Mouse (Mus musculus) kidney, postnatal 25 days (tissue): Measurements from ENCODE around the gene R3hdm2.

Source experiments
- DNase-seq, 2 experiments: peaks; one replicate each; pipeline ENCODE4 v3.0.0; 2021; ENCODE audit warnings: mixed read lengths in 2 of 2

The R3hdm2 gene

GRCm38 (mm10) chr10:127353909-127354895 lies 25.9 kb upstream of the R3hdm2 start, which contains the start of gene Inhbe:
Gene Inhbe, minus strand, starts transcription at chr10:127354411.
- DNase-seq = peak in 1 of 2 experiments; percentile 23

GRCm38 (mm10) chr10:127355336-127355735 lies 24.8 kb upstream of the R3hdm2 start:
- no peak for DNase-seq

GRCm38 (mm10) chr10:127360714-127361113 lies 19.4 kb upstream of the R3hdm2 start:
- no peak for DNase-seq

- DNase-seq = no peak
Observed at GRCm38 (mm10) chr10:127367116-127367515, 13.0 kb upstream of the R3hdm2 start.

GRCm38 (mm10) chr10:127368273-127368672 lies 11.9 kb upstream of the R3hdm2 start:
- DNase-seq = no peak

GRCm38 (mm10) chr10:127369834-127370820 lies 10.0 kb upstream of the R3hdm2 start, which contains the start of gene Inhbc:
Gene Inhbc, minus strand, starts transcription at chr10:127370431.
- DNase-seq = no peak

GRCm38 (mm10) chr10:127371023-127371422 lies 9.1 kb upstream of the R3hdm2 start:
- no peak for DNase-seq

GRCm38 (mm10) chr10:127377700-127378099 lies 2.4 kb upstream of the R3hdm2 start:
- DNase-seq = no peak

GRCm38 (mm10) chr10:127379654-127380053 lies 473 bp upstream of the R3hdm2 start:
- no peak for DNase-seq

GRCm38 (mm10) chr10:127380767-127381742 lies 928 bp downstream of the R3hdm2 start:
- peak; percentile 67 to 86 for DNase-seq

- DNase-seq = no peak
Observed at GRCm38 (mm10) chr10:127381743-127382134, 1.6 kb downstream of the R3hdm2 start.

GRCm38 (mm10) chr10:127391774-127392173 lies 11.6 kb downstream of the R3hdm2 start:
- DNase-seq = no peak

GRCm38 (mm10) chr10:127404701-127405100 lies 24.6 kb downstream of the R3hdm2 start:
- DNase-seq = no peak

GRCm38 (mm10) chr10:127407391-127407790 lies 27.3 kb downstream of the R3hdm2 start:
- peak in 1 of 2 experiments; percentile 46 for DNase-seq

- no peak for DNase-seq
Observed at GRCm38 (mm10) chr10:127412101-127412500, 32.0 kb downstream of the R3hdm2 start.

GRCm38 (mm10) chr10:127412776-127413175 lies 32.6 kb downstream of the R3hdm2 start:
- peak; percentile 49 to 54 for DNase-seq

GRCm38 (mm10) chr10:127413585-127413984 lies 33.5 kb downstream of the R3hdm2 start:
- DNase-seq = no peak

GRCm38 (mm10) chr10:127414141-127414540 lies 34.0 kb downstream of the R3hdm2 start:
- no peak for DNase-seq

GRCm38 (mm10) chr10:127420131-127420530 lies 40.0 kb downstream of the R3hdm2 start:
- no peak for DNase-seq

- DNase-seq = no peak
Observed at GRCm38 (mm10) chr10:127420676-127421353, 40.7 kb downstream of the R3hdm2 start.

GRCm38 (mm10) chr10:127422047-127422446 lies 41.9 kb downstream of the R3hdm2 start:
- DNase-seq = peak; percentile 68 to 85
